Mouse (Mus musculus): Measurements from ENCODE around the gene Irf6. TPM values are rescaled to one million over a fixed set of nuclear protein-coding genes. Genes with fewer than 3 reads are reported as not detected.

Gene Irf6
- polyA plus RNA-seq, 1 experiment: not detected

- Histone ChIP-seq H3K4me3 (replicated peaks) (no peak overlapping the region), H3K4me1 (ENCODE audit: control insufficient read depth) (no peaks in the 10 kb centered on the region), H3K27me3 (ENCODE audit: control insufficient read depth) (no peaks in the 10 kb centered on the region), H3K36me3 (ENCODE audit: control insufficient read depth) (no peaks in the 10 kb centered on the region), H3K9me3 (ENCODE audit: control insufficient read depth, low read length) (no peaks in the 10 kb centered on the region)
- TF ChIP-seq TAL1 (IDR thresholded peaks at IDR 0.05; ENCODE audit: low read length) (no peak), GATA1 (IDR thresholded peaks at IDR 0.05; ENCODE audit: low read length) (no peak)
Measured at GRCm38 (mm10) chr1:193203821-193204220, 50.9 kb downstream of the Irf6 start.

GRCm38 (mm10) chr1:193205431-193205830 lies 52.5 kb downstream of the Irf6 start:
- H3K36me3 ChIP-seq (ENCODE audit: control insufficient read depth): no peaks in the 10 kb centered on the region
- H3K27me3 ChIP-seq (ENCODE audit: control insufficient read depth): no peaks in the 10 kb centered on the region
- H3K4me3 ChIP-seq (replicated peaks): no peak overlapping the region
- H3K4me1 ChIP-seq (ENCODE audit: control insufficient read depth): no peaks in the 10 kb centered on the region
- H3K9me3 ChIP-seq (ENCODE audit: control insufficient read depth, low read length): no peaks in the 10 kb centered on the region
- TF ChIP-seq TAL1 (IDR thresholded peaks at IDR 0.05; ENCODE audit: low read length) (no peak), GATA1 (IDR thresholded peaks at IDR 0.05; ENCODE audit: low read length) (no peak)

- no peak for TF ChIP-seq TAL1 (IDR thresholded peaks at IDR 0.05; ENCODE audit: low read length)
- no peak for TF ChIP-seq GATA1 (IDR thresholded peaks at IDR 0.05; ENCODE audit: low read length)
- Histone ChIP-seq H3K4me1 (ENCODE audit: control insufficient read depth) (no peaks in the 10 kb centered on the region), H3K4me3 (replicated peaks) (no peak within 1 kb of the TSS), H3K9me3 (ENCODE audit: control insufficient read depth, low read length) (no peaks in the 10 kb centered on the region), H3K36me3 (ENCODE audit: control insufficient read depth) (no peaks in the 10 kb centered on the region), H3K27me3 (ENCODE audit: control insufficient read depth) (no peaks in the 10 kb centered on the region)
Measured at GRCm38 (mm10) chr1:193207503-193207902, 54.6 kb downstream of the Irf6 start, which contains the start of gene Lamb3. Gene Lamb3 (plus strand): TSS chr1:193207699.

- Histone ChIP-seq H3K27me3 (ENCODE audit: control insufficient read depth) (no peaks in the 10 kb centered on the region), H3K9me3 (ENCODE audit: control insufficient read depth, low read length) (no peaks in the 10 kb centered on the region), H3K4me1 (ENCODE audit: control insufficient read depth) (no peaks in the 10 kb centered on the region), H3K36me3 (ENCODE audit: control insufficient read depth) (no peaks in the 10 kb centered on the region), H3K4me3 (replicated peaks) (no peak overlapping the region)
- TF ChIP-seq TAL1 (IDR thresholded peaks at IDR 0.05; ENCODE audit: low read length): no peak
- no peak for TF ChIP-seq GATA1 (IDR thresholded peaks at IDR 0.05; ENCODE audit: low read length)
Measured at GRCm38 (mm10) chr1:193208178-193208577, 55.3 kb downstream of the Irf6 start.

GRCm38 (mm10) chr1:193211371-193211770 lies 58.5 kb downstream of the Irf6 start:
- no peaks in the 10 kb centered on the region for H3K4me1 ChIP-seq (ENCODE audit: control insufficient read depth)
- no peaks in the 10 kb centered on the region for H3K27me3 ChIP-seq (ENCODE audit: control insufficient read depth)
- H3K36me3 ChIP-seq (ENCODE audit: control insufficient read depth): no peaks in the 10 kb centered on the region
- TF ChIP-seq TAL1 (IDR thresholded peaks at IDR 0.05; ENCODE audit: low read length): no peak
- TF ChIP-seq GATA1 (IDR thresholded peaks at IDR 0.05; ENCODE audit: low read length): no peak
- H3K9me3 ChIP-seq (ENCODE audit: control insufficient read depth, low read length): no peaks in the 10 kb centered on the region
- H3K4me3 ChIP-seq (replicated peaks): no peak overlapping the region

- no peak overlapping the region for H3K4me3 ChIP-seq (replicated peaks)
- no peaks in the 10 kb centered on the region for H3K36me3 ChIP-seq (ENCODE audit: control insufficient read depth)
- H3K9me3 ChIP-seq (ENCODE audit: control insufficient read depth, low read length): no peaks in the 10 kb centered on the region
- H3K27me3 ChIP-seq (ENCODE audit: control insufficient read depth): no peaks in the 10 kb centered on the region
- H3K4me1 ChIP-seq (ENCODE audit: control insufficient read depth): no peaks in the 10 kb centered on the region
- TF ChIP-seq GATA1 (IDR thresholded peaks at IDR 0.05; ENCODE audit: low read length) (no peak), TAL1 (IDR thresholded peaks at IDR 0.05; ENCODE audit: low read length) (no peak)
Measured at GRCm38 (mm10) chr1:193214053-193214452, 61.1 kb downstream of the Irf6 start.

- H3K36me3 ChIP-seq (ENCODE audit: control insufficient read depth): no peaks in the 10 kb centered on the region
- no peaks in the 10 kb centered on the region for H3K4me1 ChIP-seq (ENCODE audit: control insufficient read depth)
- no peaks in the 10 kb centered on the region for H3K9me3 ChIP-seq (ENCODE audit: control insufficient read depth, low read length)
- no peaks in the 10 kb centered on the region for H3K27me3 ChIP-seq (ENCODE audit: control insufficient read depth)
- H3K4me3 ChIP-seq (replicated peaks): no peak overlapping the region
- TF ChIP-seq TAL1 (IDR thresholded peaks at IDR 0.05; ENCODE audit: low read length) (no peak), GATA1 (IDR thresholded peaks at IDR 0.05; ENCODE audit: low read length) (no peak)
Measured at GRCm38 (mm10) chr1:193216000-193216399, 63.1 kb downstream of the Irf6 start.

- H3K4me3 ChIP-seq (replicated peaks): no peak overlapping the region
- H3K36me3 ChIP-seq (ENCODE audit: control insufficient read depth): no peaks in the 10 kb centered on the region
- no peaks in the 10 kb centered on the region for H3K27me3 ChIP-seq (ENCODE audit: control insufficient read depth)
- TF ChIP-seq TAL1 (IDR thresholded peaks at IDR 0.05; ENCODE audit: low read length): no peak
- TF ChIP-seq GATA1 (IDR thresholded peaks at IDR 0.05; ENCODE audit: low read length): no peak
- no peaks in the 10 kb centered on the region for H3K4me1 ChIP-seq (ENCODE audit: control insufficient read depth)
- no peaks in the 10 kb centered on the region for H3K9me3 ChIP-seq (ENCODE audit: control insufficient read depth, low read length)
Measured at GRCm38 (mm10) chr1:193220408-193220807, 67.5 kb downstream of the Irf6 start.

Other genes with a start within 250 kb of the Irf6 start
- gene Syt14, start 117.3 kb upstream of the Irf6 start, polyA plus RNA-seq (2012): 0.41 and 0.53 TPM in 2 replicates
- 0.07 and 0.21 TPM in 2 replicates for gene Diexf, start 22.8 kb upstream of the Irf6 start, polyA plus RNA-seq (2012)
- not detected in 2 replicates for gene A130010J15Rik, start 14.9 kb downstream of the Irf6 start, polyA plus RNA-seq (2012)
- 0.22 TPM in 1 of 2 replicates, not detected in the other for gene Traf3ip3, start 48.6 kb downstream of the Irf6 start, polyA plus RNA-seq (2012)
- not detected in 2 replicates for gene Lamb3, start 54.6 kb downstream of the Irf6 start, polyA plus RNA-seq (2012)
- gene Hsd11b1, start 111.0 kb downstream of the Irf6 start, polyA plus RNA-seq (2012): not detected in 2 replicates
- 0.07 and 0.08 TPM in 2 replicates for gene G0s2, start 120.1 kb downstream of the Irf6 start, polyA plus RNA-seq (2012)
- not detected in 2 replicates for gene Camk1g, start 217.2 kb downstream of the Irf6 start, polyA plus RNA-seq (2012)